Mouse (Mus musculus): ENCODE results near the gene Slc25a34. TPM values are rescaled to one million over a fixed set of nuclear protein-coding genes. Genes with fewer than 3 reads are reported as not detected.

Gene Slc25a34
- total RNA-seq, 2 experiments from 2014 or later, result not detected

GRCm38 (mm10) chr4:141621297-141621696, 2.3 kb downstream of the Slc25a34 start:
- ATAC-seq (replicated peaks; ENCODE audit: poor library complexity, severe bottlenecking), result no peak

GRCm38 (mm10) chr4:141619299-141619883, 4.2 kb downstream of the Slc25a34 start:
- ATAC-seq (replicated peaks; ENCODE audit: poor library complexity, severe bottlenecking), result no peak

- peak; percentile 61 for ATAC-seq (replicated peaks; ENCODE audit: poor library complexity, severe bottlenecking)
These were observed 4.9 kb downstream of the Slc25a34 start, which contains the start of gene Tmem82 for GRCm38 (mm10) chr4:141618565-141619243. TSS of gene Tmem82 (minus strand) at chr4:141618633.

DNA sequence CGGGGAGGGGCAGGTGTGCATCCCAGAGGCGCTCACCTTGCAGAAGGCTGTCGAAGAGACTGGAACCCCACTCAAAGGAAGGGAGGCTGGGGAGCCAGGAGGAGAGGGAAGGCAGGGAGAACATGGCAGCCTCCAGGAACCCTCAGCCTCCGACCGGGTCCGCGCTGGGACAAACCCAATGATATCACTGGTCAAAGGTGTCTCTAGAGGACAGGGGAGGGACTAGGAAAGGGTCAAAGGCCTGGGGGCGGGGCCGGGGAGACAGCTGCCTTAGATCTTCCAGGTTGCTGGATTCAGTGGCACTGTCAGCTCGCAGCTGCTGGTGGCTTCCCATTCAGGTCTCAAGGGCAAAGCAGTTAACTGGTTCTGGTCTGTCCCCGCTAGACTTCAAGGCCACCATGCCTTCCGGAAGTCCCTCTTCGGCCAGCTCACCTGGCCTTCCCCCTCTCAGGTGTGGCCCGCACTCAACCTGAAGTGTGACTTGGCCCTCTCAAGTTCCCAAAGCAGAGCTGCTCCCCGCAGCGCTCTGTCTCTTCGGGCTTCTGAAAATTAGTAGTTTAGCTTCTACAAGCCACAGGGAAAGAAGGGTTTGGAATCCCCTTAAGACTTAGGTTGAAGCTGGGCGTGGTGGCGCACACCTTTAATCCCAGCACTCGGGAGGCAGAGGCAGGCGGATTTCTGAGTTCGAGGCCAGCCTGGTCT, 5.6 kb downstream of the Slc25a34 start:
- peak; percentile 36 for ATAC-seq (replicated peaks; ENCODE audit: poor library complexity, severe bottlenecking)

- peak; percentile 76 for ATAC-seq (replicated peaks; ENCODE audit: poor library complexity, severe bottlenecking)
These were observed 6.3 kb downstream of the Slc25a34 start for GRCm38 (mm10) chr4:141617299-141617698.

DNA sequence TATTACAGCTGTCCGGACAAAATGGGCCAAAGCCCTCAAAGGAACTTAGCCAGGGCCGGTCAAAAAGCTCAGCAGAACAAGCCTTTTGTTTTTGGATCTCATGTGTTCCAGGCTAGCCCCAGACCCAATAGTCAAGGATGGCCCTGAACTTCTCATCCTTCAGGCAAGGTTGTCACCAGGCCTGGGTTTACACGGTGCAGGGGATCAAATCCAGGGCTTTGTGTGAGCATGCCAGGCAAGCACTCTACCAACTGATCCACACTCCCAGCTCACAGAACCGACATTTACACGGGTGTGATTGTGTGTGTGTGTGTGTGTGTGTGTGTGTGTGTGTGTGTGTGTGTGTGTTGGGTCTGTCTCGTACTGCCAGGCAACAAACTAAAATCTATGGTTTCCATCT, 6.8 kb downstream of the Slc25a34 start:
- ATAC-seq (replicated peaks; ENCODE audit: poor library complexity, severe bottlenecking), result no peak

DNA sequence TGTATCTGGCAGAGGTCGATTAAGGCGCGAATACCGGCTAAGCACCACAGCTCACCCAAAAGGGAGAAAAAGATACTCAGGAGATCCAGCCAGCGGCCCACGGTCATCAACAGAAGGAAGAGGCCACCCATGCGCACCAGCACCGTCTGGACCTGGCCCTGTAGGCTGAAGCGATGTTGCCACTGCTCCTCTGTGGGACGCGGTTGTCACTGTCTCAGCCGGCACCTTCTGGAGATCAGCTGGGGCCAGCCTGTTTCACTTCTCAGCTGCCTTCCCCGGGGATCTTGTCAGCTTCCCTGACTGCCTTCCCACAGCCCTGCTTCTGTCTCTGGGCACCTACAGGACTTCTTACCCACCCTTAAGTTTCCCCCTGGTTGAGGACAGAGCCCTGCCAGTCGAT, 8.7 kb downstream of the Slc25a34 start:
- no peak for ATAC-seq (replicated peaks; ENCODE audit: poor library complexity, severe bottlenecking)

GRCm38 (mm10) chr4:141609538-141609937, 14.1 kb downstream of the Slc25a34 start:
- ATAC-seq (replicated peaks; ENCODE audit: poor library complexity, severe bottlenecking), result no peak

DNA sequence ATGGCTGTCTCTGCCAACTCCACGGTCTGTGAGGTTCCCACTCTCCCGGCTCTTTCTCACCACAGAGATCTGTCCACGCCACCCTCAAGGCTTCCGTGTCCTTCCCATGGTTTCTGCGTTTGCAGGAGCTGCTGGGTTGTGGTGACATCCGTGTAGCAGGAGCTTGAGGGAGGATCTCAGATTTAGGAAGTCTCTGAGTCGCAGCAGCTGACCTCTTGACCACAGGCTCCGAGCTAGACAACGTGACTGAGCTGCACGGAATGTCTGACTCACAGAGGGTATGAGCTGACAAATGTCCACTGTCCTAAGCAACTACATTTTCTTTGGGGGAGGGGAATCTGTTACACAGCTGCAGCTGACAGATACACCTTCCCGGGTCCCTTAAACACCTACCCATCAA, 17.8 kb downstream of the Slc25a34 start, which contains the start of gene Fblim1:
Gene Fblim1, minus strand, starts transcription at position 236 of the 400 bp plus-strand sequence.
- no peak; the same call in 1 of the 2 replicates for ATAC-seq (replicated peaks; ENCODE audit: poor library complexity, severe bottlenecking)

- no peak for ATAC-seq (replicated peaks; ENCODE audit: poor library complexity, severe bottlenecking)
These were observed 18.2 kb downstream of the Slc25a34 start for GRCm38 (mm10) chr4:141605421-141605820.

GRCm38 (mm10) chr4:141604493-141604892, 19.1 kb downstream of the Slc25a34 start:
- no peak for ATAC-seq (replicated peaks; ENCODE audit: poor library complexity, severe bottlenecking)

GRCm38 (mm10) chr4:141603921-141604320, 19.7 kb downstream of the Slc25a34 start:
- no peak for ATAC-seq (replicated peaks; ENCODE audit: poor library complexity, severe bottlenecking)

- peak; percentile 73 for ATAC-seq (replicated peaks; ENCODE audit: poor library complexity, severe bottlenecking)
These were observed 20.9 kb downstream of the Slc25a34 start for GRCm38 (mm10) chr4:141602523-141603223.

- ATAC-seq (replicated peaks; ENCODE audit: poor library complexity, severe bottlenecking), result no peak
These were observed 22.3 kb downstream of the Slc25a34 start for GRCm38 (mm10) chr4:141601148-141601862.

DNA sequence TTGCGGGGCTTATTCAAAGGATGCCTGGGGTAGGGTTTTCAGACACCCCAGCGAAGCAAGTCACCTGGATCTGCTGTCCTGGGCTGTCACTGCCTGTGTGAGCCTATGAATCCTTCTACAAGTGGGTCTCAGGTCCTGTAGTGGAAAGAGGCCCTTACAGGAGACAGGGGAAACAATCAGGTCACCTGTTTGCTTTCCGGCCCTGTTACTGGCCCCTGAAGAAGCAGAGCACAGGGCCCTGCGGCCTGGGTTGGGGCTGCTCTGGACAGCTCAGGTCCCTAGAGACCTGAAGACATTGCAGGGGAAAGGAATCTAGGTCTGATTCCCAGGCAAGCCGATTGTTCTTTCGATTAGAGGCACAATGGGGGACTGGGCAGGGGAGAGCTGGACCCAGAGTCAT, 23.3 kb downstream of the Slc25a34 start:
- no peak for ATAC-seq (replicated peaks; ENCODE audit: poor library complexity, severe bottlenecking)

- no peak for ATAC-seq (replicated peaks; ENCODE audit: poor library complexity, severe bottlenecking)
These were observed 24.1 kb downstream of the Slc25a34 start for GRCm38 (mm10) chr4:141599251-141600141.

GRCm38 (mm10) chr4:141598894-141599250, 24.7 kb downstream of the Slc25a34 start:
- ATAC-seq (replicated peaks; ENCODE audit: poor library complexity, severe bottlenecking), result no peak

GRCm38 (mm10) chr4:141598199-141598893, 25.3 kb downstream of the Slc25a34 start:
- no peak for ATAC-seq (replicated peaks; ENCODE audit: poor library complexity, severe bottlenecking)

Measured in granulocyte monocyte progenitor cell, adult 5-6 weeks (primary cell).